Mouse (Mus musculus) urinary bladder, postnatal 14 days (tissue): Measurements from ENCODE around the gene Trmt11.
"Not testable (repeated sequence)": the region's sequence is repeated elsewhere in the genome, so short reads cannot be mapped to it uniquely, and the experiment has no call there.

ENCODE experiments used
- DNase-seq: peaks from one replicate; pipeline ENCODE4 v3.0.0; 2021; ENCODE audit warnings: low spot score

Trmt11 gene

DNA sequence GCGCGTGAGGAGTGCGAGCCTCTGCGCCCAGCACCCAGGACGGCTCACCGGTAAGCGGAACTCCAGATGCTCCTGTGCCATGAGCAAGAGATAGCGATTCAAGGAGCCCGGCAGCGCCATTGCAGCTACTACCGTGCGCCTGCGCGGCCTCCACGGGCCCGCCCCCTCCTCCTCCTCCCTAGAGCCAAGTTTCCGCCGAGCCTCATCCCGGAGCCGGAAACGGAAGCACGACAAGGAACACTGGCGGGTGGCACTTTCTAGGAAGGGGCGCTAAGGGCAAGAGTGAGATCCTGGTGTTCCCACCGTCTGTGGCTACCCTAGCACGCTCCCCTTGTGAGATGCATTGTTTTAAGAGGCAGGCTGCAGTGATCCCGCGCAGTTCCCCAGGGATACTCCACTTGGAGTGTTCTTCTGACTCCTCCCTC, at the start of gene Trmt11:
TSS of gene Trmt11 (minus strand) at position 208 of the 425 bp plus-strand sequence.
- peak; percentile 89 for DNase-seq

DNA sequence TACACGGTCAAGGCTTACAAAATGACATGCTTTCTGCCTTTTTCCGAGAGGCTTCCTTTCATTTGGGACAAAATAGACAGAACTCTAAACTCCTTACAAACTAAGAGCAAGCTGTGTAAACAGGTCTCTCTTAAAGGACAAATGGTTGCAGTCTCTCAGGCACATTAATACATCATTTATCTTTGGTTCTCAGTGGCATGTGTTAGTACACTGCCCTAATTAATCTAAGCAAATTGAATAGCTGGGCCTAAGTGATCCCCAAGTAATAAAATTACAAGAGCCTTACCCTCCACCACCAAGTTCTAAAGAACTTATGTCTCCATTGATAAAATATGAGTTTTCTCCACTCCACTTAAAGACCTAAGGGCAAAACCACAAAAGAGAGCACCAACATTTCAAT, 47.1 kb upstream of the Trmt11 start:
- no peak for DNase-seq

DNA sequence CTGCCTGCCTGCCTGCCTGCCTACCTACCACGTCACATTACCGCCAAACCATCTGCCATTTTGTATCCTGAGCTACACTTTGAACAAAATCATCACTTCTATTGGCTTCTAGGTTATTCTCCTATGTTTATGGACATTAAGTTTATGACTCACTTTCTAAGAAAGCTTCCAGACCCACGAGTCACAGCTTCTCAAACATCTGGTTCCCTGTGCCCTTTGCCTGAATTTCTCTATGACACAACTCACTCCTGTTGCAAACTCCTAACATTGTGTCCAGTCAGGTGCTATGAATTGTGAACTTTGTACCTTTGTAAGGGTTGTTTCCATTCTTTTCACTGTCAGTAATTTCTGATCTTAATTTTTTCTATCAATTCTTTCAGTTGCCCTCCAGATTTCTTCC, 37.7 kb upstream of the Trmt11 start:
- DNase-seq, result no peak

DNA sequence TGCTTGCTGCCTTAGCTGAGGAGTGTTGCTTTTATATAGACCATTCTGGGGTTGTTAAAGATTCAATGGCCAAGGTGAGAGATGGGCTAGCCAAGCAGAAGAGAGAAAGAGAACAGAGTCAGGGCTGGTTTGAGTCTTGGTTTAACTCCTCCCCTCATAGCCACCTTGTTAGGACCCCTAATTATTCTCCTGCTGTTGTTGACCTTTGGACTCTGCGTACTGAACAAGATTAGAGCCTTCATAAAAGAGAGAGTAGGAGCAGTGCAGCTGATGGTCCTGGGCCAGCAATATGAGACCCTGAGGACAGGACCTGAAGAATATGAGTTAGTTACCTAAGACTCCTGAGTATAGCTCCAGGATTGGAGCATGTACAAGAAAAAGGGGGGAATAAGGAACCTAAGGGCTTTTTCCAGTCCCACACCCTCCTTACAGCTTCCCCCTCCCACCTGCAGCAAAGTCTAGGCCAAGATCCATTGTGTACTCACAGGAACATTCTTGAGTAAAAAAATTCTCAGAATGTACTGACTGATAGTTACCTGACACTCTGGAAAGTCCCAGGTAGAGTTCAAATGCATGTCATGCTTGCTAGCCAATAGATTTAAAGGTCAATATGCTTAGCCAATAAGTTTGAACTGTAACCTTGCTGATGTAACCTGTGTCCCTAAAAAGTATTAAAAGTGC, 36.1 kb upstream of the Trmt11 start:
- DNase-seq, result not testable (repeated sequence)

DNA sequence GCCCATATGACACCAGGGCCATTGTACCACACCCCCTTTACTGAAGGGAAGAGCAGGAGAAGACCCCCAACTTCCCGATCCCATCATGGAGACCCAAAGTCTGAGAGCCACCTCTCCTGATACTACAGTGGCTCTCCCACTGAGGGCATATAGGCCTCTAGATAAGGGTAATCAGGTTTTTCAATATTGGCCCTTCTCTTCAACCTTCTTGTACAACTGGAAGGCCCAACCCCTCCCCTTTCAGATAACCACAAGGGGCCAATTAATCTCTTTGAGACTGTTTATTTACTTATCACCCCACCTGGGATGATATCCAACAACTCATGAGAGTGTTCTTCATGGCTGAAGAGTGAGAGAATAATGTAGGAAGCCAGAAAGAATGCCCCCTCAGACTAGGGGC, 32.2 kb upstream of the Trmt11 start:
- DNase-seq, result no peak

DNA sequence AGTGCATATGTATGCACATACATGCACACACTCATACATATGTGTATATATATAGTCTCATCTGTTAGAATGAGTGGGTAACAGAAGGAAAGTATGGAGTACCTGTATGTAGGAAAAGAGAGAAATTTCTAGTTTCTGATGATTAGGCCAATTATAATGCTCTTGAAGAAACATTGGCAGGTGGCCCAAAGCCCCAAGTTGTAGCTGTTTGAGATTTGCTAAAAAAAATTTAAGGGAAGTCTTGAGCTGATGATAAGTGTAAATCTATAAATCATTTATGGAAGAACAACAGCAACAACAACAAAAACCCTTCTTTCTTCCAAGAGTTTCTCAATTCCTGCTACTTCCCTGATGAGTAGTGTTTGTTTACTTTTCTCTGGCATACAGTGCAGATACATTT, 29.4 kb upstream of the Trmt11 start:
- DNase-seq, result no peak

DNA sequence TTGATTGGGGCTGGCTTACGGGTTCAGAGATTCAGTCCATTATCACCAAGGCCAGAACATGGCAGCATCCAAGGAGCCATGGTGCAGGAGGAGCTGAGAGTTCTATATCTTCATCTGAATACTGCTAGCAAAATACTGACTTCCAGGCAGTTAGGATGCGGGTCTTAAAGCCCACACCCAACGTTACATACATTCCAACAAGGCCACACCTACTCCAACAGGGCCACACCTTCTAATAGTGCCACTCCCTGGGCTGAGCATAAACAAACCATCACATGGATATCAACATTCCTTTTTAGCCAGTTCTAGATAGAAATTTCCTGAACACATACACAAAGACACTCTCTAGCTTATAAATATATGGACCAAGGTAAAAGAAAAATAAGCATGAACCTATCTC, 29.0 kb upstream of the Trmt11 start, which contains the start of gene Hint3:
TSS of gene Hint3 (minus strand) at position 120 of the 400 bp plus-strand sequence.
- DNase-seq, result no peak

DNA sequence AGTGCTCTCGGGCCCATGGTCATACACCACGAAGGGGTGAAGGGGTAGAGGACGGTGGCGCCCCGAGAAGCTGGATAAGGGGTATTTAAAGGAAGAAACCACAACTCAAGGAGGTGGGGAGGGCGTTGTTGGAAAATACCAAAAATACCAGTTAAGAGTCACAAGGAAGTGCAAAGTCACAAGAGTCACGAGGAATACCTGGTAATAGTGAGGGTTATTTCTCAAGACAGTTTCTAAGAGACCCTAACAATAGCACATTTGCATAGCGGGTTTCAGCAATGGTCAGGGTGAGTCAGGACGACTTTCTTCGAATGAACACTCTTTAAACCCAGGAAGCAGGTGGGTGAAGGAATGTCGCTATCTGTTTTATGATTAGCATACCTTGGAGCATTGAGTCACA, 27.9 kb upstream of the Trmt11 start:
- not testable (repeated sequence) for DNase-seq

DNA sequence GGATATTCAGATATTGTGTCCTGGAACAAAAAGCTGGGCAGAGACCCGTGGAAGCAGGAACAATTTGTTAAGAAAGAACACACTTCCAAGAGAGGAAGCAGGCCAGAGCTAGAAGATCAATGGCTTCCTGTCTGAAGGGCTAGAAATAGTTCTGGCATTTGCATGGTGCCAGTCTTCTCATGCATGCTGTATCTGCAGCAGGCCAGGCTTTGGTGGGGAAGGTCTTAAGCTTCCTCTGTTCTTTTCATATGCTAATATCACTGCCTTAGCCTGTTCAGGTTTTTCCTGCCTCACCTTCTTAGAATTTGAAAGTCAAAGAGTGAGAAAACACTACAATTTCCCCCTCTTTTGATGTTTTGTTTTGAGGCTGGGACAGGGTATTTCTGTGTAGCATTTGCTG, 27.0 kb upstream of the Trmt11 start:
- DNase-seq, result no peak

DNA sequence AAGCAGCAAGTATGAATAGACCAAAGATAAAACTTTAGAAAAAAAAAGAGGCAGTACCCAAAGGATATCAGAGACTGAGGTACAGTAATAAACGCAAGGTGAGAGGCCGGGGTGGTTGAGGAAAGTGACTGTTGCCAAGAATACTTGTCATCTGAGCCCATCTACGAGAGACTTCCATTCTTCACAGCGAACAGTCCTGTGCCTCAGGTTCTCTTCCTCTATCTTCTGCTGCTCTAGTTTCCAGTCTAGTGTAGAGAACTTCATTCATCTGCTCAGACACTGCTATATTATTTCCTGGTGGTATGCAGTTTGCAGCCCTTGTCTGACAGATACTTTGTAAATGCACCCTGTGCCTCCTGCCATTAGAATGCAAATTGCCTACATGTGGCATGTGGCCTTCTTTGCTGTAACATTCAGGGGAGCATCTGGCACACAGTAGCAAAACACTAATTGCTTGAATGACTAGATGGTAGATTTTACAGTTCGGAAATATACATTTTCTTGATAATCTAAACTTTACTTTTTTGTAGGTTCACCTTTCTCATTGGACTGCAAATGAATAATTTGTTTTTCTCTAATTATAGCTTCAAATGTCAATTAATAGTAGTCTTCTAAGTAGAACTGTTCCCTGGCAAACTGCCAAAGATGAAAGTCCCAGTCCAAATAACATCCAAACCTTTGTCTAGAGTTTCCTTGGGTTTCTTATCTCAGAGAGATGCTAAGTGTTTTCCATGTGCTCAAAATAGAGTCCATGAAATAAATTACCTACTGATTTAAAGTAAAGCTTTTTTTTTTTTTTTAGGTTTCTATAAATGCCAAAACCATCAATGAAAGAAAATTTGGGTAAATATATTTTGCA, 23.8 kb upstream of the Trmt11 start:
- no peak for DNase-seq

DNA sequence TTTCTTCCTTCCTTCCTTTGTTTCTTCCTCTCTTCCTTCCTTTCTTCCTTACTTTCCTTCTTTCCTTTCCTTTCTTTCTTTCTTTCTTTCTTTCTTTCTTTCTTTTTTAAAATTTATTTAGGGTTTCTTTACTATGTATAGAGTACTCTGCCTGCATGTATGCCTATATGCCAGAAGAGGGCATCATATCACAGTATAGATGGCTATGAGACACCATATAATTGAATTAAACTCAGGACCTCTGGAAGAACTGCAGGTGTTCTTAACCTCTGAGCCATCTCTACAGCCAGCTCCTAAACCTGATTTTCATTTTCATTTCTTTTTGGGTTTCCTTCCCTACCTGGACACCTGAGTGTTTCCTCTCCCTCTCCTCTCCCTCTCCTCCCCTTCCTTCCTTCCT, 22.4 kb upstream of the Trmt11 start:
- no peak for DNase-seq

DNA sequence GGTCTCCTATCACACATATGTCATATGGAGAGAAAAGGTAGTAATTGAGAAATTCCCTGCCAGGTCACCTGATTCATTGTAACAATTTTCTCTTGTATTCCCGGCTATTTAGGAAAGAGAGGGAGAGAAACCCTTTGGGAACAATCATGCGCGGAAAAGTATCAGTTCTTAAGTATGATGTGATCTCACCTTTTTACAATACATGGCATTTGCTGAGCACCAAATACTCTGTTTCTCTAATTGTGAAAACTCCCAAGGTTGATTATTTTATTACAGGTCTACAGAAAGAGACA, 18.3 kb upstream of the Trmt11 start:
- no peak for DNase-seq

DNA sequence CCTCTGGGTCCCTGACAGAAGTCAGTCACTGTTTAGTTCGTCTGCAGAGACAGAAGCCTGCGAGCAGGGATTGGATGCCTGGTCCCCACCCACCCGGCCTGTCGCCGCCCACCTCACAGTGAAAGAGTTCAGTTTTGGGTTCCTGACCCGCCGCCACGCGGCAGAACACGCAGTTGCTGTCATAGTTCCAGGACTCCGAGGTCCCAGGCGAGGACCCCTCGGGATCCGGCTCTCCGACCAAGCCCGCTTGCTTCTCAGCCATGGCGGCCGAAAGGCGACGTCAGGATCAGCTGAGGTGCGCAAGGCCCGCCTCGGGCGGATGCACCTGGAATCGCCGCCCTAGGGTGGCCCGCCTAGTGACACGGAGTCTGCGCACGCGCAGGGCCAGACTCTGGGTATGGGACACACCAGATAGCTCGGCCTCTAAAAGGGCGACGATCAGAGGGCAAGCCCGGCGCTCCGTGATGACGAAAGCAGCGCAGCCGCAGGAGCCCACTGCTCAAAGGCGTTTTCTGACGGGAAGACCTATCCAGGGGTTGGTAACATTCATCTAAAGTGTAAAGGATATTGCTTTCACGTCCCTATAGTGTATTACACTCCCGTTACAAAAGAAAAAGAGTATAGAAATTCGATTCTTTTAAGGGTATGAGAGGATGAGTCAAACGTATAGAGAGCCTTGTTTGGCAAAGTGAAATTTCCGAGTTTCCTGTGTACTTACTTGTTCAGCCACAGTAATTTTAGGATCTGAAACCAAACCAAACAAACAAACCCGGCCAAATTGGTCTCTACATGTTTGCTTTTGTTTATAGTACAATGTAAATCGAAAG, 17.8 kb upstream of the Trmt11 start:
- DNase-seq, result peak; percentile 98

DNA sequence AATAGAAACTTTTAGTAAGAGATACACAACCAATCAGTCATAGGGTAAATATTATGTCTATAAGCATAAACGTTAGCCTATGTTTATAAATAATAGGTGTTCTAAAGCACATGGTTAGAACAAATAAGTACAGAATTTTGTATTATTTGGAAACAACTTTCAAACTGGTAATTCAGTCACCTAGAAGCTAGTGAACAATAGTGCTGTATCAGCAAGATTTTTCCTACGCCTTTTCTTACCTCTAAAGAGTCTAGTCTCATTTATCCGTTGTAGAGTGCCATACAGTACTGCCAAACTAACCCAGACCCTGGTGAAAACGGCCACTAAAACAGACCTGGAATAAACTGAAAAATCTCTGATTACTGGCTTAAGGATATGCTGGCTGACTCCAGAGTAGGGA, 12.5 kb upstream of the Trmt11 start:
- no peak for DNase-seq

DNA sequence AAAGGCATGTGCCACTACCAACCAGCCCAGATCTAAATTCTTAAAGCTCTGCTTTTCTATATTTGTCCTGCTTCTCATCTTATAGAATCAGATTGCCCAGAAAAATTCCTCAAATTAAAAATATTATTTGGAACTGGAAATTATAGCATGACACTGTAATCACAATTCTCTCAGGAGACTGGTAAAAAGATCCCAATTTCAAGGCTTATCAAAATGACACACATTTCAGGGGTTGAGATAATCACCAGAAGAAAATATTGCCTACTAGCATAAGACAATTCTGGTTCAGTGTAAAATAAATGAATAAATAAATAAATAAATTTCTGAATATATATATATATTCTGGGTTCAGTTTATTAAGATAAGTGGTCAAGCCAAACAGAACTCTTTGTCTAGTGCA, 9.1 kb upstream of the Trmt11 start:
- no peak for DNase-seq

DNA sequence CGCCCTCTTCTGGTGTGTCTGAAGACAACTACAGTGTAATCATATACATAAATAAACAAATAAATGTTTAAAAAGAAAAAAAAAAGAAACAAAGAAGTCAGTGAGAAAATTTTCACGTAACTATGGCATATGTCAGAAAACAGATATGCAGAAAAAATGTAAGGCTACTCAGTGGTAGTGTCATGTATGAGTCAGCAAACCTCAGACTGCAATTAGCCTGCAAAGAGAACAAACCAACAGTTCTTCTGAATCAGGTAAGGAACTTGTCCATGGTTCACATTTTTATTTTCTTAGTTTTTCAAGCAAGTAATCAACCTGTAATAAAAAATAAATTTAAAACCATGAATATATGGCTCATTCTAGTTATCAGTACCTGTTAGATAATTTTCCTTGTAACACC, 7.6 kb upstream of the Trmt11 start:
- no peak for DNase-seq

DNA sequence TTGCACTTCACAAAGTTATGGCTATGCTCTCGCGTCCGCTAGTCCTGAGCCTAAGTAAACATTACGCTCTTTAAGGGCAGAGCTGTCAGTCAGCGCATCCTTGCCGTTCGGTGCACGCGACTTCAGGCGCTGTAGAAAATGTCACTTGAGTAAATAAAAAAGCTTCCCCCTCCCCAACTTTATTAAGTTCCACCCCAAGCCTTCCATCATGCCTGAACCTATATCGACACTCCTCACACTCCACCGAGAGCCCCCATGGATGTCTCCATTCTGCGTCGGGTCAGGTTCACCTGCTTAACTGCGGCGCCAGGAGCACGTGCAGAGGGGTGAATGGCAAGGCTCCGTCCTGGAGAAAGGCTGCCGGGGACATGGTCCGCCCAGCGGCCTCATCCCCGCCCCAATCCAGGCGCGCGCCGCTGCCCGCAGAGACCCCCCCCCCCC, 435 bp downstream of the Trmt11 start:
- no peak for DNase-seq

DNA sequence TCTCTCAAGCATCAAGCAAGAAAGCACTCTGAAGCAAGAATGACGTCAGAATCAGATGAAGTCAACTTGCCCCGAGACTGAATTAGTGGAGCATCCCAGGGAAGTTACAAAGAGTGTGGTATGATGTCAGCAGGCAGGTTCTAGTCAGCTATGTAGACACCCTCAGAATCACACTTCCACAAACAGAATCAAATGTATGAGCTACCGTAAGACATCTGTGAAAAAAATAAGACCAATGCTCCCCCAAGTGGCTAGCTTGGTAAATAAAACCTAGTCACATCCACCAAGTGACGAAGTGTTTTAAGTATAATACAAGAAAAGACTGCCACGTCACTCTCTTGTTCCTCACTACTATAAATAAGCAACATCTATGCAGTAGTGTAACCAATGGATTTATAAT, 13.5 kb downstream of the Trmt11 start:
- no peak for DNase-seq

DNA sequence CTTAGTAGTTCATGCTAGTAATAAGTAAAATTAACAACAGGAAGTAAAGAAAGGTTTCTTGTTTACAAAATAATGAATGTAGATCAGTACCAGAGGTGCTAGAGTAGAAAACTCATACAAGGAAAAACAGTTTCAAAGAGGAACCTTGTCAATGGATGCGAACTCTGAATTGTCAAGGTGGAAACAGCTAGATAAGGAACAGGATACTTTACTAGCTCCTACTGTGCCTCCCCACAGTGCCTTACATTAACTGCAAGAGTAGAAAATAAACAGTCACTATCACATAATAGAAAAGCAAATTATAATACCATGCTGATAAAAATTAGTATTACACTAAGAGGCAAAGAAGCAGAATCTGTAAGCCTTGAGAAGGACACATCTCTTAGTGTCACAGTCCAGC, 14.9 kb downstream of the Trmt11 start:
- DNase-seq, result no peak

DNA sequence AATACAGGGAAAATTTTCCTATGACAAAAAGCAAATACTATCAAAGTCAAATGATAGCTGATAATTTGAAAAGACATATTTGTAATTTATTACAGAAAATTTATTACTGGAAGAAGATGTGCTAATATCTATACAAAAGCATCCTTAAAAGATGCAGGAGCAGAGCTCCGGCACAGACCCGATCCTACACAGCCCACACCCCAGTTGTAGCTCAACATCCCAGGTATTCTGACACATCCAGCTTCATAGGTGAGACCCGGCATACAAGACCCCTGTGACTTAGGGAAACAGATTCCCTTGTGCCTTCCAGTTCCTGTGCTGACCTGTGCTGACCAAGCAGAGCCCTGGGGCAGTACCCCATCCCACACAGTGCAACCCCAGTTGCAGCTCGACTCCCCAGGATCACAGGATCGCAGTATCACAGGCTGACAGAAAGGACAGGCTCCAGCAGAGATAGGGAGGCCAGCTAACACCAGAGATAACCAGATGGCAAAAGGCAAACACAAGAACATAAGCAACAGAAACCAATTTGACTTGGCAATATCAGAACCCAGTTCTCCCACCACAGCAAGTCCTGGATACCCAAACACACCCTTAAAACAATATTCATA, 22.8 kb downstream of the Trmt11 start:
- DNase-seq, result no peak

DNA sequence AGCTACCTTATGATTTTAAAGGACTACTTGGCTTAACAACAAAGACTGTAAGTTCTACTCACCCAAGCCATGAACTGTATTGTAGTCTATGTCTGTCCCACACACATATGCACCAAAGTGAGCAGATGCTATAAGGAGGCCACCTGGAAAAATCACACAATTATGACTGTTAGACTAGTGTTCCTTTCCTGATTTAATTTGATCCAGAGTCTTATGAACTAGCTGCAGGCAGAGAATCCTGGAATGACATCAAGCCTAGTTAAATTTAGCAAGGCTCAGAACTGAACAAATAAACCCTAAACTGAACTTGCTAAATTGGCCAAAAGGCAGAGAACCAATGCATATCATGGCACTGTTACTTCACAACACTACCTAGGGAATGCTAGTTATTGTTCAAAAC, 34.2 kb downstream of the Trmt11 start:
- DNase-seq, result no peak

DNA sequence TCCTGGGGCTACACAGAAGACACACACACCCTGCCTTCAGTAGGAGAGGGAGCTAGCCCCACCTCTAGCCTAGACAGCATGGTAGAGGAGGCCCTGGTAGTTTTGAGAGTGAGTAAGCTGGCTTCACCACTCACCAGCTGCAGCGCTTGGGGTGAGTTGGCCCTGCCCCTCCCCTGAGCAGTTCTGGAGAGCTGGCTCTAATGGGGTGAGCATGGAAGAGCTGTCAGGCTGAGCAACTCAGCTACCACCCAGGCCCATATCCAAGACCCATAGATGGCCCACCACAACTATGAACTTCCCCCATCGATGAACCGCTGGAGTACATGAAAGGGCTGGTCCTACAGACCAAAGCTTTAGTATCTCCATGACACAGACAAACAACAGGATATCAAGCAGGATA, 35.9 kb downstream of the Trmt11 start:
- no peak for DNase-seq
